Mouse (Mus musculus): ENCODE measurements at regions not wholly inside any gene's neighbourhood (a gene's known extent, or its start where the extent isn't known, plus 50 kb on each side); places are given as distances from the start of the nearest gene placed in this dataset.

DNA sequence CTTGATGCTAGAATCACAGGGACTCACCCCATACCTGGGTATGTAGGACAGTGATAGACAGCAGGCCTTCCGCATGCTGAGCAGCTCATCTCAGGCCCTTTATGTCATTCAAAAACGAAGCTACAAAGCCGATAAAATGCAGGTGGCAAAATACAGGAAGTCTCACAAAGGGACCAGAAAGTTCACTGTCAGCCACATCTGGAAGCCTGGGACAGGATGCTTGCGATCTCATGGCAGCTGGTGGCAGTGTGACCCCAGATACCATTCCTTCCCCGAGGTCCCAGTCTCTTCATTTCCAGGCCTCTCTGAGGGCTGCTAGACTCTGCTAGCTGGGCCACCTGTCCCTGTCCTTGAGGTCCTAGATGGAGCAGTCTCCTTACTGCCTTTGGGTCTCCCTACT lies 70.6 kb downstream of the Tfap2c start:
- TF ChIP-seq CTCF (IDR thresholded peaks at IDR 0.05; ENCODE audit: borderline replicate concordance, insufficient read depth, low read length) (no peak), POLR2A (IDR thresholded peaks at IDR 0.05; ENCODE audit: low read depth, low read length) (no peak)
